Mouse (Mus musculus): ENCODE data around the gene Dffa. TPM values are rescaled to one million over a fixed set of nuclear protein-coding genes. Genes with fewer than 3 reads are reported as not detected.
A peak's percentile ranks its signal among the peaks of the same experiment; 100 is the strongest.

Dffa gene
- total and polyA plus RNA-seq, 3 experiments = 23.4 to 44.8 (median 26.8) TPM

DNA sequence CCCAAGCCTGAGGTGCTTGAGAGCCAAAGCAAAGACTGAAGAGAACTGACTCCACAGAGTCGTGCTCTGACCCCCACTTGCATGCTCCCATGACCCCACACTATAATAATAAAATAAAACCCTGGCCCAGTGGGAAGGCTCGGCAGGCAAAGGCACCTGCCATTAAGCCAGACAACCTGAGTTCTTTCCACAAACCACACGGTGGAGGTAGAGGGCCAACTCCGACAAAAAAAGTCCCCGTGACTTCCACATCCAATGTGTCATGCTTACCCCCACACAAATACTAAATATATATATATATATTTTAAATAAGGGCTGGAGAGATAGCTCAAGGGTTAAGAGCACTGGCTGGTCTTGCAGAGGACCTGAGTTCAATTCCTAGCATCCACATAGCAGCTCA lies 60.2 kb downstream of the Dffa start:
- H3K4me2 ChIP-seq (ENCODE audit: insufficient read depth, low read depth, poor library complexity, severe bottlenecking) = 0 out of 2 replicates have a peak overlapping the region, but pooled peaks have one; percentile 9
- in situ Hi-C loops (cut with MboI; ENCODE audit: low pct_ligation_motif_present, low pct_unique_long_range_greater_than_20kb, low sequenced_read_pairs) = loop anchor here (25.0 kb wide), 1 partner anchor 548 kb away; the partner anchor contains the start of gene Pik3cd
- dilution Hi-C loops (cut with MboI; ENCODE audit: extremely low pct_ligation_motif_present, extremely low pct_unique_long_range_greater_than_20kb, low sequenced_read_pairs) = no loop called here

DNA sequence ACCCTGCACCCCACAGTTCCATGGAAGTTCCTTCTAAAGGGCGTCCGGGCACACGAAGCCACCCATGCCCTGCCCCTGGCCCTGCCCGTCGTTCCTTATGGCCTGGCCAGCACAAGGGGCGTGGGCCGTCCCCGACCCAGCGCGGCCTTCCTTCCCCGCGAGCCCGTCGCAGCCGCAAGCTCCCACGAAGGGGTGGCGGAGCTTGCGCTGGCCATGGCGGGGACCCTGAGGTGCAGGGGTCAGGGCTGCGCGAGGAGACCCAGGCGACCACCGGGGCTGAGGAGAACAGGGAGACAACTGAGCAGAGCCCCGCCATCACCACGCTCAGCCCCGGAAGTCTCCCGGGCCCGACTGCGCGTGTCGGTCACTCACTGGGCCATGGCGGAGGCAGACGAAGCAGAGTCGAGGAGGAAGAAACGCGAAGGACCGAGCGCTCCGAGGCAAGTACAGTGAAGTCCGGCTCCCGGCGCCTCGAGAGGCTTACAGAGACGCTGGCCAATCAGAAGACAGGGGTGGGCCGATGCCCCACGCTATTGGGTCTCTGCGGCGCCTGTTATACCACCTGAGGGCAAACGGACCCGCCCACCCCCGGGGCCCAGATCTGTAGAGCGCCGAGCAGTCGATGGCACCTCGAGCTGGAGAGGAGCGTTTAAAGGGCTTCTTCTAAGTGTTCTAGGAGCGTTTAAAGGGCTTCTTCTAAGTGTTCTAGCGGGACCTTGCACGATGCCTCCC lies 62.4 kb downstream of the Dffa start, which contains the start of gene Pgd:
TSS of gene Pgd (minus strand) at position 557 of the 732 bp plus-strand sequence.
- Histone ChIP-seq H3K4me2 (ENCODE audit: insufficient read depth, low read depth, poor library complexity, severe bottlenecking) (peak within 1 kb of the TSS; percentile 81), H3K79me2 (replicated peaks; ENCODE audit: control insufficient read depth, extremely low read depth, insufficient read depth, poor library complexity, severe bottlenecking) (peaks cover 14% of the 10 kb centered on the region), H3K9me3 (replicated peaks; ENCODE audit: low read length) (no peaks in the 10 kb centered on the region), H3K4me1 (ENCODE audit: control insufficient read depth in 1 of 2, insufficient read depth in 2 of 2) (peaks cover 0 to 54% of the 10 kb centered on the region in 2 experiments; a peak in 2 of 4 replicates), H3K9ac (ENCODE audit: insufficient read depth, low read depth) (peak within 1 kb of the TSS; percentile 77), H3K4me3 (replicated peaks in 1 of 3; ENCODE audit: low read depth in 2 of 3, low read length in 2 of 3, poor library complexity in 1 of 3) (peak within 1 kb of the TSS; percentile 85 to 98 (median 95)), H3K27me3 (replicated peaks) (no peaks in the 10 kb centered on the region), H3K36me3 (replicated peaks in 1 of 2; ENCODE audit: control insufficient read depth in 1 of 2, insufficient read depth in 1 of 2, low read length in 1 of 2) (peaks cover 13 to 37% of the 10 kb centered on the region in 2 experiments), H3K27ac (ENCODE audit: insufficient read depth, low read depth) (peak within 1 kb of the TSS; percentile 73)
- in situ Hi-C loops (cut with MboI; ENCODE audit: low pct_ligation_motif_present, low pct_unique_long_range_greater_than_20kb, low sequenced_read_pairs) = loop anchor here (25.0 kb wide), 1 partner anchor 546 kb away; the partner anchor contains the start of gene Pik3cd
- dilution Hi-C loops (cut with MboI; ENCODE audit: extremely low pct_ligation_motif_present, extremely low pct_unique_long_range_greater_than_20kb, low sequenced_read_pairs) = no loop called here
- peak; percentile 97 for DNase-seq (ENCODE audit: extremely low read depth)
- peak; percentile 79 for TF ChIP-seq TBP (conservative IDR thresholded peaks at IDR 0.05; ENCODE audit: low read depth, low read length)
- no peak for TF ChIP-seq RCOR1 (conservative IDR thresholded peaks at IDR 0.05; ENCODE audit: low read depth, low read length)
- no peak for TF ChIP-seq MYC (IDR thresholded peaks at IDR 0.05; ENCODE audit: low read depth, low read length)
- TF ChIP-seq POLR2A (IDR thresholded peaks at IDR 0.05; ENCODE audit: low read depth, low read length) = peak; percentile 92
- TF ChIP-seq GABPA (IDR thresholded peaks at IDR 0.05; ENCODE audit: insufficient replicate concordance, low read depth, low read length) = no peak
- TF ChIP-seq NELFE (IDR thresholded peaks at IDR 0.05; ENCODE audit: low read depth, low read length) = peak; percentile 91
- peak; percentile 96 for TF ChIP-seq CHD2 (IDR thresholded peaks at IDR 0.05; ENCODE audit: low read length)
- 0 out of 2 replicates have a peak, but pooled peaks have one; percentile 55 for TF ChIP-seq UBTF (IDR thresholded peaks at IDR 0.05; ENCODE audit: low read depth, low read length)
- TF ChIP-seq E2F4 (IDR thresholded peaks at IDR 0.05; ENCODE audit: insufficient replicate concordance, low read depth, low read length) = no peak
- TF ChIP-seq MAZ (IDR thresholded peaks at IDR 0.05; ENCODE audit: low read depth, low read length) = no peak
- TF ChIP-seq CTCF (conservative IDR thresholded peaks at IDR 0.05 in 1 of 2, IDR thresholded peaks at IDR 0.05 in 1 of 2; ENCODE audit: low read depth in 2 of 2, low read length in 2 of 2) = no peak
- no peak for TF ChIP-seq BHLHE40 (IDR thresholded peaks at IDR 0.05; ENCODE audit: low read depth, low read length)
- peak; percentile 85 for TF ChIP-seq ZMIZ1 (IDR thresholded peaks at IDR 0.05; ENCODE audit: low read depth, low read length)
- TF ChIP-seq TCF12 (IDR thresholded peaks at IDR 0.05; ENCODE audit: low read depth, low read length) = peak; percentile 79; the same call in 1 of the 2 replicates
- no peak for TF ChIP-seq ZC3H11A (IDR thresholded peaks at IDR 0.05; ENCODE audit: low read depth, low read length)
- TF ChIP-seq NRF1 (IDR thresholded peaks at IDR 0.05; ENCODE audit: low read depth, low read length) = peak; percentile 64
- peak; percentile 81 for TF ChIP-seq HCFC1 (IDR thresholded peaks at IDR 0.05; ENCODE audit: low read depth, low read length)
- TF ChIP-seq KAT2A (IDR thresholded peaks at IDR 0.05; ENCODE audit: insufficient replicate concordance, low read length) = 0 out of 2 replicates have a peak, but pooled peaks have one; percentile 46
- no peak for TF ChIP-seq ZKSCAN1 (IDR thresholded peaks at IDR 0.05; ENCODE audit: borderline replicate concordance, low read depth, low read length)
- no peak for TF ChIP-seq ETS1 (conservative IDR thresholded peaks at IDR 0.05; ENCODE audit: low read depth, low read length)
- no peak for TF ChIP-seq JUN (IDR thresholded peaks at IDR 0.05; ENCODE audit: insufficient read depth, low read depth, low read length)
- TF ChIP-seq EP300 (IDR thresholded peaks at IDR 0.05; ENCODE audit: low read length) = no peak
- TF ChIP-seq PAX5 (IDR thresholded peaks at IDR 0.05; ENCODE audit: low read length) = no peak
- TF ChIP-seq ELF1 (IDR thresholded peaks at IDR 0.05; ENCODE audit: low read depth, low read length) = peak; percentile 73
- TF ChIP-seq MEF2A (IDR thresholded peaks at IDR 0.05; ENCODE audit: borderline replicate concordance, low read depth, low read length) = peak; percentile 24; the same call in 1 of the 2 replicates
- peak; percentile 80 for TF ChIP-seq USF1 (IDR thresholded peaks at IDR 0.05; ENCODE audit: low read depth, low read length)
- TF ChIP-seq POLR2AphosphoS2 (IDR thresholded peaks at IDR 0.05; ENCODE audit: low read depth, low read length) = 0 out of 2 replicates have a peak, but pooled peaks have one; percentile 51
- TF ChIP-seq MAX (IDR thresholded peaks at IDR 0.05; ENCODE audit: low read length) = peak; percentile 2; the same call in 1 of the 2 replicates

More for the DNA sequence above, 60.2 kb downstream of the Dffa start:
- Histone ChIP-seq H3K27me3 (replicated peaks) (no peaks in the 10 kb centered on the region), H3K36me3 (replicated peaks in 1 of 2; ENCODE audit: control insufficient read depth in 1 of 2, insufficient read depth in 1 of 2, low read length in 1 of 2) (peaks cover 32 to 58% of the 10 kb centered on the region in 2 experiments), H3K4me1 (ENCODE audit: control insufficient read depth in 1 of 2, insufficient read depth in 2 of 2) (peaks cover 0 to 38% of the 10 kb centered on the region in 2 experiments; a peak in 2 of 4 replicates), H3K4me3 (replicated peaks in 1 of 3; ENCODE audit: low read depth in 2 of 3, low read length in 2 of 3, poor library complexity in 1 of 3) (no peak overlapping the region), H3K9me3 (replicated peaks; ENCODE audit: low read length) (no peaks in the 10 kb centered on the region), H3K9ac (ENCODE audit: insufficient read depth, low read depth) (no peak overlapping the region), H3K79me2 (replicated peaks; ENCODE audit: control insufficient read depth, extremely low read depth, insufficient read depth, poor library complexity, severe bottlenecking) (peaks cover 14% of the 10 kb centered on the region), H3K27ac (ENCODE audit: insufficient read depth, low read depth) (no peak overlapping the region)
- peak; percentile 46 for TF ChIP-seq RAD21 (IDR thresholded peaks at IDR 0.05; ENCODE audit: low read depth, low read length)
- TF ChIP-seq MAFK (IDR thresholded peaks at IDR 0.05; ENCODE audit: insufficient replicate concordance, low read length) = no peak
- peak in 1 of 2 experiments; percentile 58; a peak in 2 of 4 replicates for TF ChIP-seq CTCF (conservative IDR thresholded peaks at IDR 0.05 in 1 of 2, IDR thresholded peaks at IDR 0.05 in 1 of 2; ENCODE audit: low read depth in 2 of 2, low read length in 2 of 2)
- peak; percentile 36; the same call in 1 of the 2 replicates for TF ChIP-seq ZNF384 (IDR thresholded peaks at IDR 0.05; ENCODE audit: low read depth, low read length)
- no peak for TF ChIP-seq GABPA (IDR thresholded peaks at IDR 0.05; ENCODE audit: insufficient replicate concordance, low read depth, low read length)
- TF ChIP-seq SMC3 (IDR thresholded peaks at IDR 0.05; ENCODE audit: low read depth, low read length) = peak; percentile 36
- DNase-seq (ENCODE audit: extremely low read depth) = peak; percentile 48

Measured in CH12.LX (cell line).